Mouse (Mus musculus) ES-E14 (cell line): ENCODE data around the gene Git1.

Source experiments
- CHD2 ChIP-seq: IDR thresholded peaks from 2 replicates; pipeline ENCODE4 v1.6.1; 2014; ENCODE audit warnings: mild to moderate bottlenecking, low read depth, low read length, inconsistent platforms
- HCFC1 ChIP-seq: IDR thresholded peaks from 2 replicates; pipeline ENCODE4 v1.6.1; 2012; ENCODE audit warnings: low read length, inconsistent platforms, borderline replicate concordance; ENCODE audit not compliant: insufficient read depth
- MAFK ChIP-seq: IDR thresholded peaks from 2 replicates; pipeline ENCODE4 v1.6.1; 2014; ENCODE audit warnings: mild to moderate bottlenecking, low read depth, low read length, inconsistent platforms; ENCODE audit not compliant: insufficient read depth
- ZC3H11A ChIP-seq: IDR thresholded peaks from 2 replicates; pipeline ENCODE4 v1.6.1; 2012; ENCODE audit warnings: low read depth, mild to moderate bottlenecking, inconsistent platforms, low read length, borderline replicate concordance
- ZNF384 ChIP-seq: IDR thresholded peaks from 2 replicates; pipeline ENCODE4 v1.6.1; 2012; ENCODE audit warnings: low read depth, low read length, inconsistent platforms

DNA sequence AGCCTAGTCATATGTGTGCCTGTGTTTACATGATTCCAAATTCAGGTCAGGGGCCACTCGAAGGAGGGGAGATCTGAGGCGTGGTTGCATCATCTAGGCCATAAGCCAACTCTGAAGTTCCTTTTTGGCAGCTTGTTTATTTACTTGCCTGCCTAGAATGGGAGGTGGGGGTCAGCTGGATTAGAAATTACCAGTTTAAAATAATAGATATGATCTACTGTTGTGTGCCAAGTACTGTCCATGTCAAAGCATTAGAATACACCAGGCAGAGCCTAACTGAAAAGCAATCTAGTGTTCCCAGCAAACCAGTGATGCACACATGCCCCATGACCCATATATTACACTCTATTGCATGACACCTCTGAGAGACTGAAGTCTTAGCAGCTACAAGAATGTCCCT is 48.4 kb upstream of the Git1 start:
- no peak for TF ChIP-seq ZNF384
- TF ChIP-seq CHD2: no peak
- no peak for TF ChIP-seq ZC3H11A
- no peak for TF ChIP-seq HCFC1
- TF ChIP-seq MAFK: no peak
